Mouse (Mus musculus) stomach, embryonic 16.5 days (tissue): Measurements from ENCODE around the gene Ak8. TPM values are rescaled to one million over a fixed set of nuclear protein-coding genes. Genes with fewer than 3 reads are reported as not detected.
A peak's percentile ranks its signal among the peaks of the same experiment; 100 is the strongest.

Experiments used
- ATAC-seq: fragments of 200-750 bp; cut with Nextera tagmentation; 2 replicates; pipeline ENCODE4 v1.8.0; 2017; ENCODE audit warnings: moderate number of reproducible peaks, moderate TSS enrichment; ENCODE audit not compliant: insufficient read depth, low FRiP score
- H3K27ac ChIP-seq: fragments of 300-500 bp; sonication (generic); 2 replicates; pipeline ENCODE4 v1.5.1; 2014; ENCODE audit warnings: low read length
- H3K27me3 ChIP-seq: fragments of 300-500 bp; sonication (generic); 2 replicates; pipeline ENCODE4 v1.6.1; 2014; ENCODE audit warnings: low read length, control low read depth, mixed read lengths; ENCODE audit not compliant: control insufficient read depth, insufficient read depth
- H3K36me3 ChIP-seq: fragments of 300-500 bp; sonication (generic); 2 replicates; pipeline ENCODE4 v1.6.1; 2014; ENCODE audit warnings: low read length; ENCODE audit not compliant: control insufficient read depth, insufficient read depth
- H3K4me1 ChIP-seq: fragments of 300-500 bp; sonication (generic); 2 replicates; pipeline ENCODE4 v1.6.1; 2014; ENCODE audit warnings: low read length, control low read depth, mixed read lengths; ENCODE audit not compliant: control insufficient read depth, insufficient read depth
- H3K4me2 ChIP-seq: fragments of 300-500 bp; sonication (generic); 2 replicates; pipeline ENCODE4 v1.6.1; 2014; ENCODE audit warnings: low read depth, low read length, mixed read lengths
- H3K4me3 ChIP-seq: fragments of 300-500 bp; sonication (generic); replicated peaks from 2 replicates; pipeline ENCODE4 v1.5.1; 2014; ENCODE audit warnings: mild to moderate bottlenecking, low read length
- H3K9ac ChIP-seq: fragments of 300-500 bp; sonication (generic); 2 replicates; pipeline ENCODE4 v1.6.1; 2014; ENCODE audit warnings: low read length
- H3K9me3 ChIP-seq: fragments of 300-500 bp; sonication (generic); replicated peaks from 2 replicates; pipeline ENCODE4 v1.6.1; 2016; ENCODE audit warnings: low read length, control low read depth; ENCODE audit not compliant: control insufficient read depth
- WGBS: fragments of 180-500 bp; shearing (Covaris S2); extraction: QIAGEN DNeasy Blood & Tissue Kit; methylation state at CpG from one replicate; pipeline ENCODE4 v1.1.7; 2014; 5-methylcytosine and 5-hydroxymethylcytosine counted together
- polyA plus RNA-seq: library from polyadenylated mRNA; unstranded; fragments of >200 nt; fragmentation: Nextera tagmentation; extraction: Ambion mirVana; gene quantifications from 2 replicates; pipeline ENCODE4 v1.2.1, GENCODE M21; 2015

Gene Ak8
- polyA plus RNA-seq, 1 experiment from 2014 or later, result 0.46 TPM

DNA sequence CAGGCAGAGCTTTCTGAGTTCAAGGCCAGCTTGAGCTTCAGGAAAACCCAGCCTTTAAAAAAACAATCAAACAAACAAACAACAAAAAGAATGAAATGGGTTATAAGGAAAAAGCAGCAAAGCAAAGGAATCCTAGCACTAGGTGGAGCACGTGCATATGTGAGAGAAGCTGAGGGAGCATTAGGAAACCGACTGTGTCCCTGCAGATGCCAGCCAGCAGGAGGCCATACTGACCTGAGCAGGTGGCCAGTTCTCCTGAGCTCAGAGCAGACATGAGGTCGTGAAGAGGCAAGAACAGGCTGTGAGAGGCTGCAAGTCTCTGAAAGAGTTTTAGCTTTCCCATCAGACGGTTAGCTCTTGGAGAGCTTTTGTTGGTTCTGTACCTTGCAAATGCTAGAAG, 129.3 kb downstream of the Ak8 start:
- H3K4me3 ChIP-seq, result no peak overlapping the region
- no peak overlapping the region for H3K27ac ChIP-seq
- H3K9ac ChIP-seq, result no peak overlapping the region
- ATAC-seq, result no peak
- no peaks in the 10 kb centered on the region for H3K4me1 ChIP-seq
- no peaks in the 10 kb centered on the region for H3K9me3 ChIP-seq
- no peaks in the 10 kb centered on the region for H3K27me3 ChIP-seq
- no peak overlapping the region for H3K4me2 ChIP-seq
- H3K36me3 ChIP-seq, result peaks cover 13% of the 10 kb centered on the region
- 38% methylated on average over 4 of the region's 4 CpGs for WGBS

DNA sequence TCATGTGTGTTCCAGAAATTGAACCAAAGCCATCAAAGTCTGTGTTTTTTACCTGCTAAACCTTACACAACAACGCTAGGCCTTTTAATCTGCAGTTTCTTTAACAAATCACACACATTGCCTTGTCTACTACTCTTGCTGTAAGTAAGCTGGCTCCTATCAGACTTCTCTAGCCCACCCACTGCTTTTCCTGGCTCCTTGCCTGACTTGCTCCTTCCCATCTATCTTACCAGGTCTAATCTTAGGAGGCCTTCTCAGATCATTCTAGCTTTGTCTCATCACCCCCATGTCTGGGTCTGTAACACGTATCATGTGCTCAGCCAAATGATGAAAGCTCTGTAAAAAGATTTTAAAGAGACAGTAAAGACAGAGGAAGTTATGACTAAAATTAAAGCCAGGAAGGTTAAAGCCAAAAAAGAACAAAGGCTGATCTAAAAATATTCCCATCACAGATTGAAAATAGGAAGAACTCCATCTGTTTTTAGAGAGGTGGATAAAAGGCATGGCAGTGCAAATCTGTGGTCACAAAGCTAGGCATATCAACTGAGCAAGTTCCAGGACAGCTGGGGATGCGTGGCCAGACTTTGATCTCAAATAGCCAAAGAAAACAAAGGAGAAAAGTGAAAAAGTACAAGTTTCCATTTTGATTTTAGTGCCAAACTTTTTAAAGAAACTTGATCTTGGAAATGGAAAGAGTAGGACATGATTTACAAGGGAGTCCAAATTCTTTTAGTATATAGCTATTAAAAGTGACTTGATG, 136.4 kb downstream of the Ak8 start:
- 51% methylated on average over 3 of the region's 3 CpGs for WGBS
- ATAC-seq, result no peak
- H3K27me3 ChIP-seq, result no peaks in the 10 kb centered on the region
- H3K36me3 ChIP-seq, result peaks cover 15% of the 10 kb centered on the region; the same call in 1 of the 2 replicates
- H3K4me3 ChIP-seq, result no peak overlapping the region
- H3K4me2 ChIP-seq, result no peak overlapping the region
- no peak overlapping the region for H3K9ac ChIP-seq
- H3K9me3 ChIP-seq, result no peaks in the 10 kb centered on the region
- no peak overlapping the region for H3K27ac ChIP-seq
- H3K4me1 ChIP-seq, result peaks cover 9% of the 10 kb centered on the region

DNA sequence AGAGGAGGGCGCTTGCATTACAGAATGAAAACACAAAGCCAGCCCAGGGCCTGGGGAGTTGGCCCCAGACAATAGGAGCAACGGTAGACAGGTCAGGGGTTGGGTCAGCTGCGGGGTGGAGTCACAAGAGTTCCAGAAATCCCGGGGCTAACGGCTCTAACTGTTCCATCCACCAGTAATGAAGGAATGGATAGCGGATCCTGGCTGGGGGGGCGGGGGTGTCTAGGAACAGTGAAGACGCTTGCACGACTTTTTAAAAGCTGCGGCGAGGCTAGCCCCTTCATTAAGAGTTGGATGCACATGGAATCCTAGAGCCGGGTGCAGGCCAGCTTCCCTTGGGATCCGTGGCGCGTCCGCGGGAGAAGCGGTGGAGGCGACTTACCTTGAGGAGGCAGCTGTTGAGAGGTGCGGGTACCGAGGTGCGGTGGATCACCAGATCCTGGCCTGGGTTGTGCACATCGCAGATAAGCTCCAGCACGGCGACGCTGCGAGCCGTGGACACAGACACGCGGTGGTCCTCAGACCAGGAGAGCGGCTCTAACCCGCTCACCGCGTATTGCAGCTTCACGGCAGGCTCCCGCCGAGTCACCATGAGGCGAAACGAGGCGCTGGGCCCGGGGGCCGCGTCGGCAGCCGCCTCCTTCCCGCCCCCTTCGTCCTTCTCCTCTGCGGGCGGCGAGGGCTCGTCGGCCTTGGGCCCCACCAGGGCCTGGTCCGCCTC, 139.7 kb downstream of the Ak8 start:
- ATAC-seq, result 0 out of 2 replicates have a peak, but pooled peaks have one; percentile 28
- Histone ChIP-seq H3K9ac (peak overlapping the region; percentile 93), H3K4me2 (peak overlapping the region; percentile 63), H3K36me3 (0 out of 2 replicates have a peak, but pooled peaks cover under 1% of the 10 kb centered on the region), H3K9me3 (no peaks in the 10 kb centered on the region), H3K4me1 (peaks cover 18% of the 10 kb centered on the region), H3K27me3 (no peaks in the 10 kb centered on the region), H3K27ac (peak overlapping the region; percentile 94), H3K4me3 (peak overlapping the region; percentile 90)
- WGBS, result under 1% methylated on average over 53 of the region's 53 CpGs

DNA sequence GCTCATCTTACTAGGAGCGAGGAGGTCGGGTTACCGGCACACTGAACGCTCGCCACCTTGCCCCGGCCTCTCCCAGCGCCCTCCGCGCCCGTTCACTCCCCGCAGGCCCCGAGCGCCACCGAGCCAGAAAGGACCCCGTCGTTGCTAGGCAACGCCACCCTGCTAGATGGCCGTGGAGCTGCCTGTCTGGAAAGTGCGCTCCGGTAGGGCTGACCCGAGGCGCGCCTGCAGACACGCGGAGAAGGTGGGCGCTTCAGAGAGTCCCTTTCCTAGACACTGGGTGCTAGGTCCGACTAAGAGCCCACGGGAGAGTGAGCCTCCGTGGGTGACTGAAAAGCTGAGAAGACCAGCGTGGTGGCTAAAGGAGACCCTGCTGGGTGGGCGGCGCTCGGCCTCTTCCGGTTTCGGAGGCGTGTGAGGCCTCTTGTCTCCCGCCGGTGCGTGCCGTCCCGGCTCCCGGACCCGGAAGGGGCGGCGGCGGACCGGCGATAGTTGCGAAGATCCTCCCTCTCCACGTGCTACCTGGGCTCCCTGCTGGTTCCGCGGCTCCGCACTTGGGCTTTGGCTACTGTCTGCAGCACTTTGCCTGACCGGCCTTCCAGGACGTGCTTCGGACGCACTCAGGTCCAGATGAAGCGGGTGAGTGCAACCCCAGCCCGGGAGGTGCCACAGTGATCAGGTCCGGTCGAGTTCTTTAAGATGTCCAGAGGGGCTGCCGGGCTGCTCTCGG, 140.4 kb downstream of the Ak8 start, which contains the start of the genes Gtf3c4 and Ddx31:
Gtf3c4 (minus strand) TSS at position 139 of the 730 bp plus-strand sequence.
Ddx31 (plus strand) TSS at position 185 of the 730 bp plus-strand sequence.
- H3K9ac ChIP-seq, result peak within 1 kb of the TSS; percentile 93
- under 1% methylated on average over 63 of the region's 63 CpGs for WGBS
- peak; percentile 93 for ATAC-seq
- H3K27ac ChIP-seq, result peak within 1 kb of the TSS; percentile 94
- peak within 1 kb of the TSS; percentile 74 for H3K4me2 ChIP-seq
- H3K9me3 ChIP-seq, result no peaks in the 10 kb centered on the region
- H3K4me3 ChIP-seq, result peak within 1 kb of the TSS; percentile 90
- no peaks in the 10 kb centered on the region for H3K36me3 ChIP-seq
- peaks cover 18% of the 10 kb centered on the region for H3K4me1 ChIP-seq
- H3K27me3 ChIP-seq, result no peaks in the 10 kb centered on the region

DNA sequence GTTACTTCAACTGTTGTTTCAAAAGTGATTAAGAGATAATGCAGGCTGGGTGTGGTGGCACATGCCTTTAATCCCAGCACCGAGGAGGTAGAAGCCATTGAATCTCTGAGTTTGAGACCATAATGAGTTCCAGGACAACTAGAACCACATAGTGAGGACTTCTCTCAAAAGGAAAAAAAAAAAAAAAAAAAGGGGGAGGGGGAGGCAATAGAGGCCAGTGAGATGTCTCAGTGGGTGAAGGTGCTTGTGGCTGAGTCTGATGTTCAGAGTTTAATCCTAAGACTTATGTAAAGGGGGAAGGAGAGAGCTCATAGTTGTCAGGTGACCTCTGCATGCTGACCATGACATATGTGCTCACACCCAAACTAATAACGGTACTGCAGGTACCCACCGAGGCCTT, 142.1 kb downstream of the Ak8 start:
- Histone ChIP-seq H3K4me2 (peak overlapping the region; percentile 74), H3K36me3 (no peaks in the 10 kb centered on the region), H3K4me1 (peaks cover 14% of the 10 kb centered on the region), H3K9ac (no peak overlapping the region), H3K27me3 (no peaks in the 10 kb centered on the region), H3K9me3 (no peaks in the 10 kb centered on the region), H3K27ac (no peak overlapping the region), H3K4me3 (peak overlapping the region; percentile 90; the same call in 1 of the 2 replicates)
- ATAC-seq, result no peak
- 61% methylated on average over 3 of the region's 3 CpGs for WGBS

DNA sequence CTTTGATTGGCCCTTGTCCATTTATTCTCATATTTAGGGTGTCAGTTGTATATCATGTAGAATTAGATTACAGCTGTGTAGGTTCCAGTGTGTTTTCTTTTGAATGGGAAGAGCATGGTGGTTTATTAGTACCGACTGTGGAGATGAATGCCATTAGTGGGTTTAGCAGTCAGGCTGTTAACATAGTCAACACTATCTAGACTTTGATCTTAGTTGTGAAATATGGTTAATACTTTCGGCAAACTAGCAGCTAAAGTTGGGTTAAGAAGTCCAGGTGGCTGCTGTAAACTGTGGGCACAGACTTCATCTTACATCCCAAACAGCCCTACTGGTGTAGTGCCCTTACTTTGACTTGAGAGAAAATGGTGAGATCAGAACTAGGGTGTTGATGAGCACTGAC, 148.9 kb downstream of the Ak8 start:
- H3K36me3 ChIP-seq, result 0 out of 2 replicates have a peak, but pooled peaks cover 4% of the 10 kb centered on the region

DNA sequence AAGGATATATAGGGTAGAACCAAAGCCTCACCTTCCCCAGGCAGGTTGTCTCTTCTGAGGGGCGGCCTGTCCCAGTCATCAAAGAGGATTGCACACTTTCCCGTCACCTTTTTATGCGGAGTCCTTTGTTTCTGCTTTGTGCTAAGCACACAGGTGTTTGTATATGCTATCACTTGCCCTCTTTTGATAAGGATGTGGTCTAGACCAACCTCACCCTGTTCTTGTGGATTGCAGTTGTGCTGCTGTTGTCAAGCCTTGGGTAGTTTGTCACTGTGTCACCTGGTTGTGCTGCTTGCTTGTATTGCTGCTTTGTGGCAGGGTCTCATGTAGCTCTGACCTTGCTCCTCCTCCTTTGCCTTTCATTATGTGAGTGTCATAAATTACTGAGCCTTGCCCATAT, 152.6 kb downstream of the Ak8 start:
- H3K4me2 ChIP-seq, result no peak overlapping the region
- 0 out of 2 replicates have a peak, but pooled peaks cover 4% of the 10 kb centered on the region for H3K36me3 ChIP-seq
- H3K9ac ChIP-seq, result no peak overlapping the region
- no peaks in the 10 kb centered on the region for H3K4me1 ChIP-seq
- H3K4me3 ChIP-seq, result no peak overlapping the region
- H3K9me3 ChIP-seq, result no peaks in the 10 kb centered on the region
- no peaks in the 10 kb centered on the region for H3K27me3 ChIP-seq
- no peak overlapping the region for H3K27ac ChIP-seq
- 66% methylated on average over 3 of the region's 3 CpGs for WGBS
- ATAC-seq, result no peak

More for the DNA sequence above, 148.9 kb downstream of the Ak8 start:
- H3K27me3 ChIP-seq, result no peaks in the 10 kb centered on the region
- H3K9ac ChIP-seq, result no peak overlapping the region
- H3K9me3 ChIP-seq, result no peaks in the 10 kb centered on the region
- no peak for ATAC-seq
- no peak overlapping the region for H3K27ac ChIP-seq
- no peak overlapping the region for H3K4me3 ChIP-seq
- 84% methylated on average over 2 of the region's 2 CpGs for WGBS
- H3K4me2 ChIP-seq, result no peak overlapping the region
- no peaks in the 10 kb centered on the region for H3K4me1 ChIP-seq

DNA sequence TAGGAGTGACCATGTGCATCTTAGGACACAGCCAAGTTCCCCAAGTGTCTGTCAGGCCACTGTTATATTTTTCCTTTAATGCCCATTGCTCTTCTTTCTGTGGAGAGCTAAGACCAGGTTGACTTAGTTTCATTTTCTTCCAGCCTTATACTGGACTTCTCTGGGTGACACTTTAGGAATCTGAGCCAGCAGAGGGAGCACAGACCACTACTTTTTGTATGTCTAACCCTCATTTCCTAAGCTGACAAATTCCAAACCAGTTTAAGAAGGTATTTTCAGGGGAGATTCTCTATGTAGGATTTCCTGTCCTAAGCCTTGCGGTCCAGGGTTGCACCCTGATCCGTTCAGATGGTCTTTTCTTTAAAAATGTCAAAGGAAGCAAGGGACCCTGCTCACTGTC, 155.8 kb downstream of the Ak8 start:
- Histone ChIP-seq H3K27me3 (no peaks in the 10 kb centered on the region), H3K36me3 (peaks cover 8% of the 10 kb centered on the region), H3K4me2 (no peak overlapping the region), H3K27ac (no peak overlapping the region), H3K4me1 (no peaks in the 10 kb centered on the region), H3K9me3 (no peaks in the 10 kb centered on the region), H3K4me3 (no peak overlapping the region), H3K9ac (no peak overlapping the region)
- WGBS, result 92% methylated on average over 2 of the region's 2 CpGs
- no peak for ATAC-seq
